Mouse (Mus musculus) neural tube, embryonic 10.5 days (tissue): ENCODE data around the gene Serping1.
"Not testable (repeated sequence)": the region's sequence is repeated elsewhere in the genome, so short reads cannot be mapped to it uniquely, and the experiment has no call there.

Experiments used
- DNase-seq: peaks from one replicate; pipeline ENCODE4 v3.0.0-alpha.2; 2017; ENCODE audit warnings: low spot score; ENCODE audit errors: extremely low spot score

The Serping1 gene

GRCm38 (mm10) chr2:84775241-84775640 lies at the start of gene Serping1:
Gene Serping1 (minus strand): TSS chr2:84775444.
- DNase-seq, result peak; percentile 45

DNA sequence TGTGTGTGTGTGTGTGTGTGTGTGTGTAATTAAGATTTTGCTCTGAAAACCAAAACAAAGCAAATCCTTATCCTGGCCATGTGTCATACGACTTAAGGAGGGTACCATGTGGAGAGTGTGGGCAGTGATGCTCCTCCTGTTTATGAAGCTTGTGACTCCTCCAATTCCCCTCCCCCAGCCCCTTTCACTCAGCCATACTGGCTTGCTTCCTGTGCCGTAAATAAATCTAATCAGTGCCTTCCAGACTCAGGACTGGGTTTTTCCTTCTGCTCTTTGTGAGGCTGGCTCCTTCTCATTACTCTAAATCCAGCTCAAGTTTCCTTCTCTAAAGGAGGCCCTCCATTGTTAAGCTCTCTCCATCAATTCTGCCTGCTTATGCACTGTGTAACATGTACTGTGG lies 48.0 kb upstream of the Serping1 start:
- no peak for DNase-seq

GRCm38 (mm10) chr2:84822552-84822951 lies 47.3 kb upstream of the Serping1 start, which contains the start of gene Smtnl1:
Gene Smtnl1 (minus strand): TSS chr2:84822652.
- DNase-seq, result no peak

DNA sequence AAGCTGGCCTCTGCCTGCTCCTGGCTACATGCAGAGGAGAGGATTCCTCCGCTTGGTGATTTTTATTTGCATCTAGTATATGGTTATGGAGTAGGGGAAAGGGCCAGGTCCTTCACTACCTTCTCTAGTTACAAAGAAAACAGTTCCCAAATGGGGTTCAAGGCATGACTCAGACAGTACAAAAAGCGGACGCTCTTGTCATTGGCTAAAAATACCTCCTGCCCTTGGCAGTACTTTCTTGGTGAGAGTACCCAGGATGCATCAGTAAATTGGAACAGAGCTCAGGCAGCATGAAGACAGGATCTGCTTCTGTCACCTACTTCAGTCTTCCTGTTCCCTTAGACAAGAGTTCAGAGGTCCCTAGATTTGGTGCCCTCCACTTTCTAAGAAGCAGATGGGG lies 44.6 kb upstream of the Serping1 start:
- DNase-seq, result no peak

GRCm38 (mm10) chr2:84812676-84813075 lies 37.4 kb upstream of the Serping1 start:
- DNase-seq, result no peak

DNA sequence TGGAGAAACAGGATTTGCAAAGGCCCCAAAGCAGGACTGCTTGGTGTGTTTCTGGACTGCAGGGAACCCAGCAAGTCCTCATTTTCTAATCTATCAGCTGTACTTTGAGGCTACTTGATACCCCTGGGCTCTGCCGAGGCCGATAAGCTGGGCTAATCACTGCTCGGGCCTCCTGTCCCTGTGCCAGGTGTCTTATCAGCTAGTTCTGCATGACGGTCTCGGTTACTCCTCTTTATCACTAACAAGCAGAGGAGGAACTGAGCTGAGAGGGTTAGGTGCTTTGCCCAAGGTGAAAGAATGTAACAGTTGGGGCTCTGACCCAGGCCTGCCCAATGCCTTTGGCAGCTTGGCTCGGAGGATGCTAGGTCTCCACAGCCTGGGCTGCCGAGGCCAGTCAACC lies 36.6 kb upstream of the Serping1 start:
- no peak for DNase-seq

DNA sequence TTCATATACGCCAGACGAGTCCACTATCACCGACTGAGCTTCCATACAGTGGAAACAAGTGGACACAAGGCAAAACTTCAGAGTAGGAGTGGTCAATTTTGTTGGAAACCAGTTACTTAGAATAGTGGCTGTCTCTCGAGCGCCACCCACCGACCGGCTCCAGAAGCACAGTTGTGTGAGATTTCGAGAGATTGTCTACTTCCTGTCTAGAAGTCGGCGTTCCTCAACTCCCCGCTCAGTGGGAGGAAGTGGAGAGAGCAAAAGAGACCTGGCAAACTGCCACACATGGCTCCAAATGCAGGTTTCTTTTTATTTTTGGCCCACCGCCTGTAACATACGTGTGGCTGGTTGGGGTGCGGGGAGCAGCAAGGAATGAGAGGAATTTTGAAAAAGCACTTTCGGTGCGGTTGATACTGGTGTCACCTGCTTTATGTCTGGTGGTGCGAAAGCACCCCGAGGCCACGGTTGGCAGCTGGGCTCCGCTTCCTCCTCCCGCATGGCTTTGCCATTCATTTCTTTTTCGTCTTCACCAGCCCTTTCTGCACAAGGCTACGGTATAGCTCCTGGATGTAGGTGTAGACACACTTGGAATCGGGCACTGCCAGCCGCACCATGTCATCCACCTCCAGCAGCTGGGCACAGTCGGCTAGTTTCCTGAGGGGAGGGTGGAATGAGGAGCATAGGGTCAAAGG lies 35.8 kb upstream of the Serping1 start:
- DNase-seq, result peak; percentile 86

GRCm38 (mm10) chr2:84810526-84810885 lies 35.3 kb upstream of the Serping1 start:
- no peak for DNase-seq

- DNase-seq, result no peak
Measured at GRCm38 (mm10) chr2:84809330-84809729, 34.1 kb upstream of the Serping1 start.

GRCm38 (mm10) chr2:84806546-84806945 lies 31.3 kb upstream of the Serping1 start:
- no peak for DNase-seq

DNA sequence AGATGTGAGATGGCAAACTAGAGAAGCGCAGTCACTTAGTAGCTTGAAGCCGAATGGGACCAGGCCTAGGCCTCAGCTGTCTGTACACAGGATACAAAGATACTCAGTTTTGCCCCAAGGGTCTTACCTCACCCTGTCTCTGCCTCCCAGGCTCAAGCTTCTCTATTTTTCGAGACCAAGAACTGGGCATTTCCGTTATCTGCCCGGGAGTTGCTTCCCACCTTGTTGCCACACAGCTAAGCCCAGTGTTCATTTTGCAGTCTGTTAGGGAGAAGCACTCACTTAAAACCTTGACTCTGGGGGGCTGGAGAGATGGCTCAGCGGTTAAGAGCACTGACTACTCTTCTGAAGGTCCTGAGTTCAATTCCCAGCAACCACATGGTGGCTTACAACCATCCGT lies 28.7 kb upstream of the Serping1 start:
- no peak for DNase-seq

- DNase-seq, result not testable (repeated sequence)
Measured at GRCm38 (mm10) chr2:84801223-84801622, 26.0 kb upstream of the Serping1 start.

DNA sequence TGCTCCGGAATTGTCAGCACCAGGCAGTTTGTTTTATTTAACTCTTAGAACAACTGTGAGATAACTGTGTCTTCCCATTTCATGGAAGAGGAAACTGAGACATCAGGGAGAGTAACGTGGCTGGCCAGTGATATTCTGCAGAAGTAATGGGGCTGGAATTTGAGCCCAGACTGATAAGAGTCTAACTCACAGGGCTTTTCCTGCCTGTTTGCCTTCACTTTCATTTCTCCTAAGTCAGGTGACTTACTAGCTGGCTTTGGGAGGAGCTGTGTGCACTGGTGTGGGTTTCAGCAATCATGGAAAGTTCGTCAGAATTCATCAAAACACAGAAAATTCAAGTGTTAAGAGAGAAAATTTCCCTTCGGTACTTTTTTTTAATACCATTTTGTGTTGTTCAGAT lies 25.1 kb upstream of the Serping1 start:
- DNase-seq, result no peak

DNA sequence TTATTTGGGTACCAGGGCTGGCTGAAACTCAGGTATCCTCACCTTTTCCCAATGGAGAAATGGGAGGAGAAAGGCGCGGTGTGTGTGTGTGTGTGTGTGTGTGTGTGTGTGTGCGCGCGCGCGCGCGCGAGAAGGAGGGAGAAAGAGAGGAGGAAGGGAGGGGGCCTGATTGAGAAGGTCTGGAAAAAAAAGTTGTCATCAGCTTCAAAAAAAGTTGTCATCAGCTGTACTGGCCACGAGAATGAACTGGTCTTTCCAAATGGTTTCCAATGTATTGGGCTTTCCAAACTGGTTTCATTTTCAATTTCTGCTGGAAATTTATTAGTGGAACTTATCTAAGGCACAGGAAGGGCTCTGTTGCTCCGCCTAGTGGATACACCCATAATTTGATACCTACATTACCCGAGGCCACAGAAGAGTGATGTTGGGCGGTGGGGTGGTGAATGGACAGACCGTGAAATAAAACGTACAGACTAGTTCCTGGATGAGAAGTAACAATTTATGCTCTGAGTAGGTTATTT lies 23.9 kb upstream of the Serping1 start:
- peak; percentile 64 for DNase-seq

GRCm38 (mm10) chr2:84798493-84798921 lies 23.3 kb upstream of the Serping1 start, which contains the start of gene Ube2l6:
Gene Ube2l6 (plus strand): TSS chr2:84798828.
- peak; percentile 72 for DNase-seq

DNA sequence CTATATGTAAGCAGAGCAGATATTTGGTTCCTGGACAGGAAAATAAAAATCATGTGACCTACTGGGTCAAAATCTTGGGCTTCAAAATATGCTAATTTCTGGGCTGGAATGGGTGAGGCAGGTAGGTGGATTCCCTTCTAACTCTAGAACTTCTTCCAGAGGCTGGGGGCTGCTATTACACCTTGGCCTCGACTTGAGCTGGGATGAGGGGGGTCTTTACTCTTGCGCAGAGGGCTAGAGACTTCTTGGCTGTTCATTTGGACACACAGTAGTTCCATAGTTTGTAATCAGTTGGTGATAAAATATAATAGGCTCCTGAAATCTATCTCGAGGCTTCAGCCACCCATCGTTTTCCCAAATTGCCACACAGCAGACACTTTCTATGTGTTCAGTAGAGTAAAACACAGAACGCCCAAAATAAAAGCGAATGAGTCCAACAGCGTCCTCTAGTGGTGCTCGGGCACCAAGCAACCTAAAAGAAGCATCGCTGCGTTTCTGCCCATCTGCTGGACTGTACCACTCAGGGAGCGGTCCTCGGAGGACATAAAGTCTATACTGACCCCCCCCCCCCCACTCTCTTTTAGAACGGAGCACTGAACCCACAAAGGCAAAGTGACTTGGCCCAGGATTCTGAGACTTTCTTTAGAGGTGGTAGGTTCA lies 22.7 kb upstream of the Serping1 start:
- peak; percentile 87 for DNase-seq

- DNase-seq, result no peak
Measured at GRCm38 (mm10) chr2:84793871-84794270, 18.6 kb upstream of the Serping1 start.

- no peak for DNase-seq
Measured at GRCm38 (mm10) chr2:84793154-84793553, 17.9 kb upstream of the Serping1 start.

GRCm38 (mm10) chr2:84792516-84792915 lies 17.3 kb upstream of the Serping1 start:
- no peak for DNase-seq

DNA sequence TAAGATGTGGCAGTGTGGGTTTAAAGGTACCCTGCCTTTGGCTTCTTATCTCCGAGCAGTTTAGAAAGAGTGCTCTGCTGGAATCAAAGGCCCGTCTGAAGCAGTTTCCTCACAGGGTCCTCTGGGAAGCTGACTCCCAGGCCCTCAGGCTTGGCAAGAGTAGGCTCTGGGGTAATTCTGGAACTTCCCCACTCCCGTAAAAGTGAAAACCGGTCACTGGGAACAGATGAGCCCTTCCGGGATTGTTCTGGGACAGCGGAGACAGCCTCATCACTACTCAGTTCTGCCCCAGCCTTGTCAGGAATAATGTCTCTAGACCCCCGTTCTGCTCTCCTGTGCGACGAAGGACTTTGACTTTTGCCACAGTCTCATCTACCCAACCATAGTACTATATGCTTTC lies 15.2 kb upstream of the Serping1 start:
- DNase-seq, result no peak

DNA sequence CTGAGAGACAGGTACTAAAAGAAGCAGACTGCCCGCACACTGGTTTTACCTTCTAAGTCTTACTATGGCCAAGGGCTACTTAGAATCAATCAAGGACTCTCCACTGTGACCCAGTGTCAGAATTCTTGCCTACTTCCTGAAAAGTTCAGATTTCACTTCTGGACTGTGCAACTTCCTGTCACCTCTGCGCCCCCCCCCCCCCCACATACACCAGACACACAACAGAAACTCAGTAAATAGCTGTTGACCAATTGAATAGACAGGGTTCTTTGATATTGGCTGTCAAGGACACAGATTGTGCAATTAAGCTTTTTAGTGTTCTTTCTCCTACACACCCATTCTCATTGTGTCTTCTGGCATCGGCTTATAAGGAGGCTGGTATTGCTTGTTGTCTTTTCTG lies 13.1 kb upstream of the Serping1 start:
- DNase-seq, result no peak

- no peak for DNase-seq
Measured at GRCm38 (mm10) chr2:84783840-84784566, 8.8 kb upstream of the Serping1 start.
